Mouse (Mus musculus) left cerebral cortex, adult 2 months (tissue): Measurements from ENCODE around the gene Nudcd2. TPM values are rescaled to one million over a fixed set of nuclear protein-coding genes. Genes with fewer than 3 reads are reported as not detected.
A peak's percentile ranks its signal among the peaks of the same experiment; 100 is the strongest.

Source experiments
- DNase-seq, 2 experiments: peaks; one replicate each; pipeline ENCODE4 v3.0.0; 2021 to 2022; ENCODE audit warnings: low spot score in 2 of 2, mixed read lengths in 1 of 2; ENCODE audit errors: extremely low spot score in 1 of 2
- H3K27ac ChIP-seq: fragments of 200-600 bp; 2 replicates; pipeline ENCODE4 v1.8.1; 2022
- H3K4me3 ChIP-seq: fragments of 200-600 bp; 2 replicates; pipeline ENCODE4 v1.8.1; 2022
- CTCF ChIP-seq: fragments of 200-600 bp; IDR thresholded peaks from 2 replicates; pipeline ENCODE4 v1.8.1; 2022; ENCODE audit warnings: antibody characterized with exemption, mild to moderate bottlenecking, moderate library complexity
- intact Hi-C: fragments of 180-260 bp; cut with DNase I; formaldehyde crosslinking; loops from one replicate; pipeline ENCODE4 v1.15.1; 2025
- total RNA-seq, 2 experiments: library from RNA; stranded (reverse); gene quantifications; 2 replicates each; pipeline ENCODE4 v1.2.3; 2021

Gene Nudcd2
- total RNA-seq, 2 experiments from 2014 or later = 20.1 to 20.3 TPM

- intact Hi-C loops = no loop called here
- Histone ChIP-seq H3K27ac (peak overlapping the region; percentile 19; the same call in 1 of the 2 replicates), H3K4me3 (no peak overlapping the region)
- DNase-seq = no peak
- TF ChIP-seq CTCF = peak; percentile 27
Observed at GRCm38 (mm10) chr11:40715524-40715923, 17.9 kb upstream of the Nudcd2 start.

DNA sequence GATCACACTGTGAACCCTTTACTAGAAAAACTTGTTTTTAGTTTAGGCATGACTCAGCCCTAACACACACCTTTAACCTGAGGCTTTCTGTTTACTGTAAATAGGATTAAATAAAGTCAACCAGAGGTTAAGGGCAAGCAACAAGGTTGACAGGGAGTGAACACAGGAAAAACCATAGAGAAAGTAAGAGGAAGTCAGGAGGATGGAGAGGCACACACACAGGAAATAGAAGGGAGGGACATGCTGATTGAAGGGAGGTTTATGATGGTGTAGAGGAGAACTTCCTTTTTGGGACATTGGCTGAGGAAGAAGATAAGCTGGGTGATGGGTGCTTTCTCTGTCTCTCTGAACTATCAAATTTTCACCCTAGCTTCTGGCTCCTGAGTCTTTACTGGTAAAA is 15.1 kb upstream of the Nudcd2 start:
- no peak overlapping the region for H3K27ac ChIP-seq
- no peak for DNase-seq
- no peak overlapping the region for H3K4me3 ChIP-seq
- TF ChIP-seq CTCF = no peak
- intact Hi-C loops = no loop called here

GRCm38 (mm10) chr11:40732997-40733338 is 499 bp upstream of the Nudcd2 start:
- no peak for DNase-seq
- Histone ChIP-seq H3K4me3 (0 out of 2 replicates have a peak overlapping the region, but pooled peaks have one; percentile 4), H3K27ac (no peak overlapping the region)
- intact Hi-C loops = loop anchor here (2.0 kb wide), 1 partner anchor 40 kb away; no protein-coding TSS in a partner anchor
- TF ChIP-seq CTCF = no peak

DNA sequence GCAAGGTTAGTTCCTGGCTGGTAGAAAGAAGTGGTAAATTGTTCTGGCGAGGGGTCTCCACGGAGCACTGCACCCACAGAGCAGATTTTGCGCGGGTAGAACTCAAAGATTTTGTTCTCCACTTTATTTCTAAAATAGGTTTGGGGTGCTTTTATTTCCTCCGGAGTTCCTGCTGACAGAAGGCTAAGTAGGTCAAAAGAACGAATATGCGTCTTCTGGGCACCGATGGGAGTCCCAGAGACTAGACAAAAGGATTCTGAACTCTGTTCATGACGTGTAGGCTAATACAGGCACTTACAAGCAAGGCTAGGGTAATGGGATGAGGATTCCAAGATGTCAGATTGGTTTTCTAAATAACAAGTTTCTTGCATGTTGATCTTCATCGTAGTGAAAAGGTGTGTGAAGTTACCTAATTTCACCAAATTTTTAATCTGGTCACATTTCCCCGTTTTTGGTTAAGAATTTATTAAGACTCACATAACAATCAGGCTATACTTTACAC is 835 bp downstream of the Nudcd2 start:
- no peak for TF ChIP-seq CTCF
- intact Hi-C loops = loop anchor here (2.0 kb wide), 1 partner anchor 20 kb away; the partner anchor contains the start of gene Ccng1
- DNase-seq = no peak
- Histone ChIP-seq H3K27ac (peak overlapping the region; percentile 88), H3K4me3 (peak overlapping the region; percentile 69)

GRCm38 (mm10) chr11:40737369-40737768 is 3.9 kb downstream of the Nudcd2 start:
- no peak for TF ChIP-seq CTCF
- no peak for DNase-seq
- intact Hi-C loops = no loop called here
- Histone ChIP-seq H3K27ac (no peak overlapping the region), H3K4me3 (no peak overlapping the region)

- no peak for DNase-seq
- Histone ChIP-seq H3K4me3 (no peak overlapping the region), H3K27ac (no peak overlapping the region)
- no peak for TF ChIP-seq CTCF
- intact Hi-C loops = no loop called here
Observed at GRCm38 (mm10) chr11:40741605-40742262, 8.3 kb downstream of the Nudcd2 start.

DNA sequence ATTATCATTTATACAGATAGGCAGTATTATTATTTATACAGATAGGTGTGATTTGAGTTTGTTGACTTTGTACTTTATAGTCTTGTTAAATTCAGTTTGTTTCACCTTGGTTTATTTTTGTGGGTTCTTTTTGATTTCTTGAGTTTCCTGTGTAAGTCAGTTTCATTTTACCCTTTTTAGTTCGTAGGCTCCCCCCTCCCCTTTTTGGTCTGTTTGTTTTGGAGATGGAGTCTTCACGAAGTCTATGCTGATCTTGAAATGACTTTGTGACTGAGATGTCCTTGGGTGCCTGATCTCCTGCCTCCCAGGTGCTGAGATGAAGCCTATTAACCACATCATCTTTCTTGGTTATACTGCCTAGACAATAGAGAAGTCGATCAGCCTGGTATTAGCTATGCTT is 10.9 kb downstream of the Nudcd2 start:
- no peak for DNase-seq
- no peak overlapping the region for H3K27ac ChIP-seq
- H3K4me3 ChIP-seq = no peak overlapping the region
- no peak for TF ChIP-seq CTCF
- intact Hi-C loops = no loop called here

GRCm38 (mm10) chr11:40746361-40746760 is 12.9 kb downstream of the Nudcd2 start:
- Histone ChIP-seq H3K27ac (no peak overlapping the region), H3K4me3 (no peak overlapping the region)
- intact Hi-C loops = no loop called here
- no peak for TF ChIP-seq CTCF
- DNase-seq = no peak

- Histone ChIP-seq H3K4me3 (no peak overlapping the region), H3K27ac (no peak overlapping the region)
- no peak for TF ChIP-seq CTCF
- intact Hi-C loops = no loop called here
- DNase-seq = no peak
Observed at GRCm38 (mm10) chr11:40747716-40748115, 14.2 kb downstream of the Nudcd2 start.

DNA sequence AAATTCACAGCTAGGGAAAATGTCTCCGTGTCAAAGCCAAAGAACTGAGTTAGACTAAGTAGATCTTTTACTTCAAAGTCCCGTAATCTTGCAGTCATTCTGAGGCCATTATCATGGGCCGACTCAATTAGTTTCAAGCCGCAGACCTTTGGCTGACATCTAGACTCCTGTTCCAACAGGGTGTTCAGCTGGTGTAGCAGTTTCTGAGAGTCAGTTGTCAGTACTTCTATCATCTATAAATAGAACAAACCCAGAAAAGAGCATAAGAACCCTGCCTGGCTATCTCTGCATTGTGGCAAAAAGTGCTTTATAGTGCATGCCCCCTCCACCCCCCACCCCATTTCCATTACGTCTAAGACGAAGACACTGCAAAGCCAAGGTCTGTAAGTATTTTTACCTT is 20.4 kb downstream of the Nudcd2 start:
- H3K4me3 ChIP-seq = peak overlapping the region; percentile 98; the same call in 1 of the 2 replicates
- no peak for TF ChIP-seq CTCF
- no peak for DNase-seq
- intact Hi-C loops = loop anchor here (2.0 kb wide), 1 partner anchor 19 kb away; no protein-coding TSS in a partner anchor
- H3K27ac ChIP-seq = no peak overlapping the region; the same call in 1 of the 2 replicates

DNA sequence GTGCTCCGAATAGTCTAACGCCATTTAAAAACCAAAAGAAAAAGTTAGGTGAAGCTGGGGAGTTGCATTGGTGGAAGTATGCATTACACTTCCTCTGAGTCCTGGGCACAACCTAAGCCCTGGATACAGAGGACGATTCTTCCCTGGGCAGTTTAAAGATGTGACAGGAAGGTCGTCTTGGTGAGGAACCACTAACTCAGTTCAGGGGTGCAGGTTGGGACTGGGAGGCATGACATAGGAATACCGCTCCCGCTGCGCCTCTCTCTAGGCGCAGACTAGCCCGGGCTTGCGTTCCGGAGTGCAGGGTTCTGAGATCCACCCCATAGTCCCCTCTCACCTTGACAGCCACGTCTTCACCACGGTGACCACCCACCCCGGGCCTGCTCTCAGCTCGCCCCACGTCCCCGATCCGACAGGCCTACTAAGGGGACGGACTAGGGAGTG is 21.2 kb downstream of the Nudcd2 start:
- no peak for DNase-seq
- Histone ChIP-seq H3K4me3 (peak overlapping the region; percentile 98), H3K27ac (peak overlapping the region; percentile 96)
- no peak for TF ChIP-seq CTCF
- intact Hi-C loops = loop anchor here (1.0 to 2.0 kb wide), 2 partner anchors 20 to 62 kb away; no protein-coding TSS in a partner anchor

- peak within 1 kb of the TSS; percentile 96 for H3K27ac ChIP-seq
- DNase-seq = peak; percentile 83 to 91
- H3K4me3 ChIP-seq = peak within 1 kb of the TSS; percentile 98
- intact Hi-C loops = loop anchor here (1.0 to 2.0 kb wide), 2 partner anchors 20 to 63 kb away; no protein-coding TSS in a partner anchor
- no peak for TF ChIP-seq CTCF
Observed at GRCm38 (mm10) chr11:40755109-40755627, 21.7 kb downstream of the Nudcd2 start, which contains the start of gene Ccng1. Gene Ccng1 (minus strand): TSS chr11:40755311.
